Mouse (Mus musculus) MEL (cell line): ENCODE measurements around the gene Ctsw. TPM values are rescaled to one million over a fixed set of nuclear protein-coding genes. Genes with fewer than 3 reads are reported as not detected.

ENCODE experiments used
- DNase-seq: peaks from one replicate; pipeline ENCODE4 v3.0.0; 2011; ENCODE audit warnings: low read depth, low spot score
- H3K27ac ChIP-seq: 2 replicates; pipeline ENCODE4 v1.5.1; 2012; ENCODE audit warnings: low read depth, mild to moderate bottlenecking, control low read depth, low read length, moderate library complexity; ENCODE audit not compliant: control insufficient read depth
- H3K27me3 ChIP-seq, 2 experiments: fragments of 150-350 bp in 1 of 2; sonication (generic) in 1 of 2; 2 replicates each; pipeline ENCODE4 v1.6.1; 2012; ENCODE audit warnings: low read length in 2 of 2, mild to moderate bottlenecking in 2 of 2, improper control_type of control experiment in 1 of 2, moderate library complexity in 1 of 2; ENCODE audit not compliant: insufficient read depth in 2 of 2, control insufficient read depth in 1 of 2
- H3K36me3 ChIP-seq, 2 experiments: 2 replicates each; pipeline ENCODE4 v1.6.1; 2012 to 2014; ENCODE audit warnings: low read length in 2 of 2, improper control_type of control experiment in 1 of 2, inconsistent platforms in 1 of 2, mild to moderate bottlenecking in 1 of 2; ENCODE audit not compliant: insufficient read depth in 2 of 2, control insufficient read depth in 1 of 2
- H3K4me1 ChIP-seq, 2 experiments: fragments of 150-350 bp in 1 of 2; sonication (generic) in 1 of 2; 2 replicates each; pipeline ENCODE4 v1.6.1; 2012; ENCODE audit warnings: low read length in 2 of 2, improper control_type of control experiment in 1 of 2, mild to moderate bottlenecking in 1 of 2; ENCODE audit not compliant: insufficient read depth in 2 of 2, control insufficient read depth in 1 of 2
- H3K4me3 ChIP-seq, 2 experiments: fragments of 150-350 bp in 1 of 2; sonication (generic) in 1 of 2; 2 replicates each; pipeline ENCODE4 v1.5.1; 2012; ENCODE audit warnings: low read depth in 2 of 2, low read length in 2 of 2, mild to moderate bottlenecking in 2 of 2, moderate library complexity in 2 of 2, control low read depth in 1 of 2, improper control_type of control experiment in 1 of 2; ENCODE audit not compliant: control insufficient read depth in 1 of 2, insufficient read depth in 1 of 2
- H3K79me2 ChIP-seq: 2 replicates; pipeline ENCODE4 v1.6.1; 2012; ENCODE audit warnings: mild to moderate bottlenecking, low read length, moderate library complexity; ENCODE audit not compliant: control insufficient read depth, poor library complexity, insufficient read depth
- H3K9ac ChIP-seq: 2 replicates; pipeline ENCODE4 v1.6.1; 2012; ENCODE audit warnings: low read depth, mild to moderate bottlenecking, control low read depth, low read length, moderate library complexity; ENCODE audit not compliant: control insufficient read depth, poor library complexity, severe bottlenecking
- H3K9me3 ChIP-seq: fragments of 150-350 bp; sonication (generic); replicated peaks from 2 replicates; pipeline ENCODE4 v1.6.1; 2012; ENCODE audit warnings: mild to moderate bottlenecking, low read length, improper control_type of control experiment, moderate library complexity; ENCODE audit not compliant: insufficient read depth
- BHLHE40 ChIP-seq: IDR thresholded peaks from 2 replicates; pipeline ENCODE4 v1.6.1; 2012; ENCODE audit warnings: low read depth, mild to moderate bottlenecking, inconsistent platforms, low read length, improper control_type of control experiment, borderline replicate concordance
- CHD1 ChIP-seq: IDR thresholded peaks from 2 replicates; pipeline ENCODE4 v1.6.1; 2012; ENCODE audit warnings: low read depth, mild to moderate bottlenecking, inconsistent platforms, low read length, improper control_type of control experiment
- CHD2 ChIP-seq: IDR thresholded peaks from 2 replicates; pipeline ENCODE4 v1.6.1; 2011; ENCODE audit warnings: low read length, improper control_type of control experiment
- CTCF ChIP-seq, 3 experiments: IDR thresholded peaks in 2 of 3; conservative IDR thresholded peaks in 1 of 3; 2 replicates each; pipeline ENCODE4 v1.5.1; 2011 to 2012; ENCODE audit warnings: low read length in 3 of 3, low read depth in 2 of 3, mild to moderate bottlenecking in 2 of 3, improper control_type of control experiment in 1 of 3, inconsistent platforms in 1 of 3, mixed read lengths in 1 of 3, moderate library complexity in 1 of 3; ENCODE audit not compliant: control insufficient read depth in 1 of 3, insufficient read depth in 1 of 3, poor library complexity in 1 of 3, severe bottlenecking in 1 of 3
- EP300 ChIP-seq, 2 experiments: IDR thresholded peaks; 2 replicates each; pipeline ENCODE4 v1.6.1; 2011; ENCODE audit warnings: improper control_type of control experiment in 2 of 2, low read length in 2 of 2, low read depth in 1 of 2, mild to moderate bottlenecking in 1 of 2
- GATA1 ChIP-seq: IDR thresholded peaks from 2 replicates; pipeline ENCODE4 v1.6.1; 2011; ENCODE audit warnings: low read depth, low read length, improper control_type of control experiment
- HCFC1 ChIP-seq: IDR thresholded peaks from 2 replicates; pipeline ENCODE4 v1.6.1; 2012; ENCODE audit warnings: low read depth, mild to moderate bottlenecking, inconsistent platforms, low read length, improper control_type of control experiment, moderate library complexity
- JUND ChIP-seq: IDR thresholded peaks from 2 replicates; pipeline ENCODE4 v1.6.1; 2011; ENCODE audit warnings: low read depth, mild to moderate bottlenecking, improper control_type of control experiment, low read length
- KAT2A ChIP-seq: conservative IDR thresholded peaks from 2 replicates; pipeline ENCODE4 v1.6.1; 2012; ENCODE audit warnings: low read depth, low read length, improper control_type of control experiment, inconsistent platforms
- MAFK ChIP-seq: IDR thresholded peaks from 2 replicates; pipeline ENCODE4 v1.6.1; 2011; ENCODE audit warnings: low read depth, mild to moderate bottlenecking, low read length, improper control_type of control experiment, borderline replicate concordance
- MAX ChIP-seq: IDR thresholded peaks from 2 replicates; pipeline ENCODE4 v1.6.1; 2011; ENCODE audit warnings: low read length, improper control_type of control experiment
- MYB ChIP-seq: IDR thresholded peaks from 2 replicates; pipeline ENCODE4 v1.6.1; 2011; ENCODE audit warnings: mild to moderate bottlenecking, low read depth, low read length, improper control_type of control experiment
- MYC ChIP-seq: IDR thresholded peaks from 2 replicates; pipeline ENCODE4 v1.6.1; 2011; ENCODE audit warnings: low read depth, mild to moderate bottlenecking, low read length, improper control_type of control experiment, moderate library complexity
- POLR2AphosphoS2 ChIP-seq: IDR thresholded peaks from 2 replicates; pipeline ENCODE4 v1.6.1; 2011; ENCODE audit warnings: low read length, improper control_type of control experiment
- POLR2AphosphoS5 ChIP-seq: IDR thresholded peaks from 2 replicates; pipeline ENCODE4 v1.6.1; 2012; ENCODE audit warnings: low read depth, borderline replicate concordance, mild to moderate bottlenecking, inconsistent platforms, low read length, moderate library complexity, mixed read lengths
- SIN3A ChIP-seq: IDR thresholded peaks from 2 replicates; pipeline ENCODE4 v1.6.1; 2012; ENCODE audit warnings: low read length, improper control_type of control experiment, inconsistent platforms
- SMC3 ChIP-seq: IDR thresholded peaks from 2 replicates; pipeline ENCODE4 v1.6.1; 2011; ENCODE audit warnings: low read depth, low read length, improper control_type of control experiment
- TBP ChIP-seq: IDR thresholded peaks from 2 replicates; pipeline ENCODE4 v1.8.0; 2011; ENCODE audit warnings: low read depth, low read length, improper control_type of control experiment
- TCF12 ChIP-seq: IDR thresholded peaks from 2 replicates; pipeline ENCODE4 v1.6.1; 2014; ENCODE audit warnings: low read depth, mild to moderate bottlenecking, inconsistent platforms, low read length, improper control_type of control experiment, moderate library complexity
- USF1 ChIP-seq: IDR thresholded peaks from 2 replicates; pipeline ENCODE4 v1.6.1; 2014; ENCODE audit warnings: low read depth, mild to moderate bottlenecking, inconsistent platforms, low read length, improper control_type of control experiment, moderate library complexity
- ZKSCAN1 ChIP-seq: IDR thresholded peaks from 2 replicates; pipeline ENCODE4 v1.6.1; 2012; ENCODE audit warnings: low read depth, mild to moderate bottlenecking, inconsistent platforms, low read length, improper control_type of control experiment, moderate library complexity
- ZNF384 ChIP-seq: IDR thresholded peaks from 2 replicates; pipeline ENCODE4 v1.6.1; 2012; ENCODE audit warnings: low read depth, mild to moderate bottlenecking, inconsistent platforms, low read length, improper control_type of control experiment
- polyA plus RNA-seq, 2 experiments: library from polyadenylated mRNA; stranded (reverse) in 1 of 2; unstranded in 1 of 2; fragments of >175 nt in 1 of 2; fragments of >200 nt in 1 of 2; gene quantifications; 2 replicates each; pipeline versions ENCODE4 v1.2.1 to v1.2.4; 2012; ENCODE audit warnings: low replicate concordance in 2 of 2, low read depth in 1 of 2; ENCODE audit not compliant: insufficient read length in 2 of 2, insufficient read depth in 1 of 2, missing spikeins in 1 of 2
- total RNA-seq: library from RNA; depleted of rRNA; stranded (reverse); fragments of 300-350 nt; gene quantifications from 2 replicates; pipeline ENCODE4 v1.2.3, GENCODE M21; 2012

The Ctsw gene
- total and polyA plus RNA-seq, 3 experiments, result 0.15 to 0.39 TPM; not detected in 1

DNA sequence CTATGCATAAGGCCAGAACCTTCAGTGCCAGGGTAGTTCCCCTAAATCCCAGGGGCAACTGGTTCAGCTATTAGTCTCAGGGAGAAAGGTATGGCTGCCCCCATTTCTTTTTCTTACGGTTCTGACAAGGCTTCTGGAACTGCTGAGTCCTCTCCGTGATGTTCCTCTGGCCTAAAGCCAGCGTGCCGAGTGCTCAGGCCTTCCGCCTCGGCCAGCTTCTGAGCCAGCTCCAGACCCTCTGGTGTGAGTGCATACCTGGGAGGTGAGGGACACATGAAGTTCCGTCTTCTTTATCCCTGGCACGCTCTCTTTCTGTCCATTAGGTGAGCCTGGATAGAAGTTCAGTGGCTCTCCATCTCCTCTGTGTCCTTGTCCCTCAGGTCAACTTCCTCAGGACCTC lies 17.1 kb upstream of the Ctsw start:
- 0 out of 4 replicates have a peak, but pooled peaks cover 0 to 2% of the 10 kb centered on the region in 2 experiments for H3K36me3 ChIP-seq
- no peak overlapping the region for H3K4me3 ChIP-seq
- TF ChIP-seq TCF12, result no peak
- TF ChIP-seq MAFK, result no peak
- TF ChIP-seq CHD1, result no peak
- TF ChIP-seq JUND, result no peak
- TF ChIP-seq BHLHE40, result no peak
- TF ChIP-seq MAX, result no peak
- TF ChIP-seq SIN3A, result no peak
- TF ChIP-seq KAT2A, result no peak
- no peak for TF ChIP-seq POLR2AphosphoS2
- no peak for TF ChIP-seq TBP
- TF ChIP-seq ZKSCAN1, result no peak
- no peak for TF ChIP-seq GATA1
- no peak for TF ChIP-seq POLR2AphosphoS5
- no peak for TF ChIP-seq EP300 (IDR thresholded peaks at IDR 0.05; ENCODE audit: low read depth in 1 of 2, low read length in 2 of 2)
- no peak for TF ChIP-seq MYB
- TF ChIP-seq HCFC1, result no peak
- TF ChIP-seq ZNF384, result no peak
- no peak for TF ChIP-seq SMC3
- no peak for TF ChIP-seq CHD2
- TF ChIP-seq CTCF (IDR thresholded peaks at IDR 0.05 in 2 of 3, conservative IDR thresholded peaks at IDR 0.05 in 1 of 3; ENCODE audit: control insufficient read depth in 1 of 3, insufficient read depth in 1 of 3, low read depth in 2 of 3, low read length in 3 of 3, poor library complexity in 1 of 3, severe bottlenecking in 1 of 3), result no peak
- no peak overlapping the region for H3K9ac ChIP-seq
- H3K9me3 ChIP-seq, result no peaks in the 10 kb centered on the region
- H3K79me2 ChIP-seq, result peaks cover 2% of the 10 kb centered on the region
- no peaks in the 10 kb centered on the region for H3K27me3 ChIP-seq
- no peak for DNase-seq
- peaks cover 0 to 12% of the 10 kb centered on the region in 2 experiments; a peak in 2 of 4 replicates for H3K4me1 ChIP-seq
- H3K27ac ChIP-seq, result no peak overlapping the region

DNA sequence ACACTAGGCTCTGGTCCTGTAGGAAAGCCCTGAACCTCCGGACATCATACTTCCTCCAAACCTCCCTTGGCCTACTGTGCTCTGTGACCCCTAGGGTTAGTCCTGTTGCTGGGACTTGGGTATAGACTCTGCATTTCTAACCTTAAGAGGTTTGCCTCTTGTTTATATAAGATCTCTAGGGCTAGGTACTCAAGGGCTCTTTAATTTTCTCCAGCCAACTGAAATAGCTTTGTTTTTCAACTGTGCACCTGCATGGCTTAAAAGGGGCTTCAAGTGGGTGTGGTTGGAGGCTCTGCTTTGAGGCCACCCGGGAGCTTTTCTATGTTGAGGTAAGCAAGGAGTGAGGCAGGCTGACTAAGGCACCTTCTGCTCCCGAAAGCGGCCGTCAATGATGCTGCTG lies 16.2 kb upstream of the Ctsw start:
- DNase-seq, result no peak
- H3K9ac ChIP-seq, result no peak overlapping the region
- no peak overlapping the region for H3K27ac ChIP-seq
- H3K9me3 ChIP-seq, result no peaks in the 10 kb centered on the region
- H3K79me2 ChIP-seq, result peaks cover 2% of the 10 kb centered on the region; the same call in 1 of the 2 replicates
- H3K4me1 ChIP-seq, result peaks cover 0 to 12% of the 10 kb centered on the region in 2 experiments; a peak in 2 of 4 replicates
- TF ChIP-seq GATA1 (no peak), USF1 (no peak), POLR2AphosphoS5 (no peak), MYC (no peak)
- no peaks in the 10 kb centered on the region for H3K27me3 ChIP-seq
- 0 out of 4 replicates have a peak, but pooled peaks cover 0 to 2% of the 10 kb centered on the region in 2 experiments for H3K36me3 ChIP-seq
- H3K4me3 ChIP-seq, result no peak overlapping the region
